Mouse (Mus musculus) left cerebral cortex, adult 9 months (tissue): ENCODE measurements around the gene Gabrb3.
A peak's percentile ranks its signal among the peaks of the same experiment; 100 is the strongest.

ENCODE experiments used
- DNase-seq, 2 experiments: peaks; one replicate each; pipeline ENCODE4 v3.0.0; 2022; ENCODE audit warnings: low spot score in 2 of 2

The Gabrb3 gene

GRCm38 (mm10) chr7:57419392-57419791 is at the start of gene Gabrb3:
Gene Gabrb3 (plus strand): TSS chr7:57419692.
- DNase-seq, result no peak

DNA sequence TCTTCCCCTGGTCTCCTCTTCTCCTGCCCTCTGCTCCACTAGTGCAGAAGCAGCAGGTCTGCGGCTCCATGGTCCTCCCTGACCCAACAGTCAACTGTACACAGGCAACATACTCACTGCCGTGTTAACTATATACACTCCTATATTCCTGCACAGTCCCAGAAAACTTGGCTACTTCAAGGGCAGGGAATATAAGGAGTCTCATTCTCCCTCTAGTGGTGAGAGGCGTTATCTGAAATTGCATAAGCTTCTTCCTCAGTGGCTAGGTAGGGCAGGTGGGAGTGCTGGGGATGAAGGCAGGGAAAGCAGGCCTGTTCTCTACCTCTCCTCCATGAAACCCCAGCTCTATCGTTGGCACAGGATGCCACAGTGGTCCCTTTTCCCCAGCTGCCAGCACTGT is 35.4 kb upstream of the Gabrb3 start:
- DNase-seq, result peak in 1 of 2 experiments; percentile 58

DNA sequence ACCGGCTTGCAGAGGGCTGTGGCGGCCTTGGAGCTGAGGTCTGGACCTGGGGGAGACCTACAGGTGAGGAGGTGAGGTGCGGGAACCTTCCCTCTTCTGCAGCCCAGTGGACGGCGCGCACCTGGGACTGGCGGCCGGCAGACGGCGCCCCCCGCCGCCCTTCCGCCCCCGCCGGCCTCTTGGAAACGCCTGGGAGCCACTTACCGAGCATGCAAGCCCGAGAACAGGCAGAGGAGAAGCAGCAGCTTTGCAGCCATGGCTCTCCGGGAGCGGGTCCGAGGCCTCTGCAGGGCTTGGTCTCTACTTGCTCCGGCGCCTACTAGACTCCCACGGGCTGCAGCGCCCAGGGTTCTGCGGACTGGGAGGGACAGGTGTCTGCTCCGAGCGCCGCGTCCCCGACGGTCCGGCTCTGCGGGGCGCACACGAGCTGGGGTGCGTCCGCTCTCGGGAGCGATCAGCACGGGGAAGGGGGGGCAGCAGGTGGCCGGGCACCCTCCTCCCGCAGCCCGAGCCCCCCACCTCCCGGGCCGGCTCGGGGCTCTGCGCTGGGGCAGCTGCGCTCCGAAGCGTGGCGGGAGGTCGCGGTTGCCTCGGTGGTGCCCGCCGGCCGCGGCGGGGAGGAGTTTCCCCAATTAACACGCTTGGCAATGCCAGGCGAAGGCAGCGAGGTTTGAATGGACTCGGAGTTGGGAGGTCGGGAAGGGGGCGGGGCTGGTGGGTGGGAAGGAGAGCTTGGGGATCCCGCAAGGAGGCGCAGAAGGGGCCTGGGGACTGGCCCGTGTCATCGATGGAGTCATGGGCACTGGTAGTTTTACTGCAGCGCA is 32.8 kb upstream of the Gabrb3 start, which contains the start of gene Gabrg3:
Gene Gabrg3 (minus strand): TSS at position 672 of the 824 bp plus-strand sequence.
- DNase-seq, result no peak

DNA sequence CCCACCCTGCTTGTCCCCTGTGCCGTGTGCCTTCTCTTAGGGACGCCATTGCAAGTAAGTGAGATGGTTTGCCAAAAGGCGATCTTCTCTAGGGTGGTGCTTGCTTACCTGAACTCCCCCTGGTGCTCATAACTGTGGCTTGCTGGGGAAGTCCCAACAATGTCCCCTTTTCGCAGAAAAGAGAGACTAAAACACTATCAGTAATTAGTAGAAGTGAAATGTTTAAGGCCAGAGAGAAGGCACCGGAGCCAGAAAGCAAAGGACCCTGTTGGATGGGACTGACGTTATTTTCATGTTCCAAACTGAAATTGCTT is 32.2 kb upstream of the Gabrb3 start:
- no peak for DNase-seq

GRCm38 (mm10) chr7:57390046-57390445 is 29.4 kb upstream of the Gabrb3 start:
- DNase-seq, result peak in 1 of 2 experiments; percentile 41

GRCm38 (mm10) chr7:57393551-57393950 is 25.9 kb upstream of the Gabrb3 start:
- DNase-seq, result no peak

GRCm38 (mm10) chr7:57411163-57411562 is 8.3 kb upstream of the Gabrb3 start:
- DNase-seq, result no peak

DNA sequence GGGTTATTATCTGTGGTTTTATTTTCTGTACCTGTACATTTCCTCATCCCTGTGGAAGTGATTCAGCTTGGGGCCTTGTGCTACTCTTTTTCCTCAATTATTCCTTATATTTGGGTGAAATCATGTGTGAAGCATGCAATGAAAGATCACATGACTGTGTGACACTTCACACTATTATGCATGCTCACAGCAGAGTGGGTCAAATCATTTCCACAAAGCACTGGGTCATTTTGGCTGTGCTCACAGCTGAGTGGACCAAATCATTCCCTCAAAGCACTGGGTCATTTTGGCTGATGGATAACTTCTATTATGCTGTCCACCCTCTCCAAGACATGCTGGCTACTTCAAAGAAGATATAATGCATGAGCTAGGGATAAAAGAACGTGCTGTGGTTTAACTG is 6.6 kb upstream of the Gabrb3 start:
- DNase-seq, result no peak

GRCm38 (mm10) chr7:57421044-57421443 is 1.6 kb downstream of the Gabrb3 start:
- DNase-seq, result no peak

DNA sequence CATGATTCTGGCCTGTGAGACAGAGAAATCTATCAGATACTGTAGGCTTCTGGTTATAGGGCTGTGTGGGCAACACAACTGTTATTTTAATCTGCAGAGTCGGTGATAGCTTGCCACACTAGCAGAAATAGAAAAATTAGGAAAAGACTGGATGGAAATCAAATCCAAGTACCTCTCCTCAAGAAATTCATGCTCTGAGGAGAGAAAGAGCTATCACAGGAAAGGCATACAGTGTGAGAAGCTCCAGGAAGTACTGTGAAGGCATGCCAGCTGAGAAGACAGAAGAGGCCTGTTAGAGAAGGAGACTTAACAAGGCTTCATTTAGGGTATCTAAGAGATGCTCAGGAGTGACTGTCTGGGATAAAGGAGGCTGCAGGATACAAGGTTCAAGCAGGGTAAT is 3.2 kb downstream of the Gabrb3 start:
- DNase-seq, result no peak

GRCm38 (mm10) chr7:57448239-57448638 is 28.7 kb downstream of the Gabrb3 start:
- no peak for DNase-seq

GRCm38 (mm10) chr7:57460354-57460753 is 40.9 kb downstream of the Gabrb3 start:
- DNase-seq, result no peak

DNA sequence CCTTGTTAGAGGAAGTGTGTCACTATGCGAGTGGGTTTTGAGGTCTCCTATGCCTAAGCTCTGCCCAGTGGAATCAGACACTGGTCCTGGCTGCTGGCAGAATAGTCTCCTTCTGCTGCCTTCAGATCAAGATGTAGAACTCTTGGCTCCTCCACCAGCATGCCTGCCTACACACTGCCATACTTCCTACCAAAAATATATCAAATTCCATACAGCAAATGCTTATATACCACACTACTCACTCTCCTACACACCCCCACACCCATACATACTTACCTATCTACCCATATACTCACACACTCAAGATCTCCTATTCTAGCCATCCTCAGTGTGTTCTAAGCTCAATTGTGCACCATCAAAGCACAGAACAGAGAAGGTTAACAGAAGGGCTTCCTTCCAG is 51.8 kb downstream of the Gabrb3 start:
- DNase-seq, result no peak

GRCm38 (mm10) chr7:57473811-57474525 is 54.5 kb downstream of the Gabrb3 start:
- DNase-seq, result peak; percentile 22 to 80

DNA sequence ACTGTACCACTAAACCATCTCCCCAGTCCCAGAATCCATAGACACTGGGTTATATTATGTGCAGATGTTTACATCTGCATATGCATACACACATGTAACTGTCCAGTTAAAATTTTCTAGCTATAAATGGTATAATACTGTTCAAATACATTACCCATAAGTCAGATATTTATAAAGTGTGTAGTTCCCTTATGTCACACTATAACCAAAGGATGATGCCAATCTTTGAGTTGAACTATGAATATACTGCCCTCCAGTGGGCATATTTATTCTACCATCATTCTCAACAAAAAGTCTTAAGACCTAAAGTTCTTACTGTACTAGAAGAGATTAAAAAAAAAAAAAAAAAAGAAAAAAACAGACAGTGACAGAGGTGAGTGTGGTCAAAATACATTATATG is 63.4 kb downstream of the Gabrb3 start:
- DNase-seq, result no peak

- no peak for DNase-seq
Measured at GRCm38 (mm10) chr7:57486907-57487306, 67.4 kb downstream of the Gabrb3 start.

DNA sequence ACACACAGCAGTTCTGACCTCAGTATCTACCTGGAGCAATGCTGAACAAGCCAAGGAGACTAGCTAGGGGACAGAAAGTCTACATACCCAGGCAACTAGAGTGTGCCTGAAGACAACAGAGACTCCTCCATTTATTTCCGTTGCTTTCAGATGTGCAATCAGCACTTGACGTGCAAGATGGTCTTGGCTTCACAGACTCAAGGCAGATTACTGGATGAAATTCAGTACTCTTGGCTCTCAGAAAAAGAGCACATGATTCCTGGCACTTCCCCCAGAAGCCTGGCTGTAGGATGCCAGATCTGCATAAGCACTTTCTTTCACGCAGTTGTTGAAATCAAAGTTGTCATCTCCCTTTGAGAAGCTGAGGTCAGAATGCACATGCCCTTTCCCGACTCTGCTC is 72.3 kb downstream of the Gabrb3 start:
- DNase-seq, result peak in 1 of 2 experiments; percentile 49

GRCm38 (mm10) chr7:57502809-57503208 is 83.3 kb downstream of the Gabrb3 start:
- DNase-seq, result no peak

DNA sequence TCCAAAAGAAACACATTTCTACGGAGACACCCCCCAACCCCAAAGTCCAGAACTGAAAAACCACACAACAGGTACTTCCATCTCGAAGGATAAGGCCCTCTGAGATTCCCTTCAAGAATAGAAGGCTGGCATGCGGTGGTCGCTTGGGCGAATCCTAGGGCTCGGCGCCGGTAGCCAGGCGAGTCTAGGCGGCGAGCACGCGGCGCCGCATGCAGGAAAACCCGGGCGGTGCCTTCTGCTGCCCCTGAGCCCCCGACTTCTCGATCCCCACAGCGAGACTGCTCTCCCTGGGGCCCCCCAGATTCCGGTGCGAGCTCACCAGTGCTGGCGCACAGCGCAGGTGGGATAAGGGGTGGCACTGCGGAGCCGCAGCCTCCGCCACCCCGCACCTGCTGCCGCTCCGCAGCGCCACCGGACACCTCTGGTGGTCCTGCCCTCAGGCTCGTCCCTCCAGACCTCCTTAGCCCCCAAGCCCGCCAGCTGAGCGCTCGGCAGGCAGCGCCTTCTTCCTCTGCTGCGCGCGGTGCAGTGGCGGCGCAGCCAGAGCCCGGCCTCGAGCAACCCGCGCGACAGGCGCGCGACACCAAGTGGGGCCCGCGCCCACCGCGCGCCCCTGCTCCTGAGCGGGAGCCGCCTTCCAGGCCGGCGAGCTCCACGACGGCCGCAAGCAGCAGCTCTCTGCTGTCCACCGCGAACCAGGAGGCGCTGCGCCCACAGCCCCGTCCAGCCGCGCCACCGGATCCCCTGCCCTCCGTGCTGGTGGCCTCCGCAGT is 89.6 kb downstream of the Gabrb3 start:
- no peak for DNase-seq

- DNase-seq, result peak in 1 of 2 experiments; percentile 71
Measured at GRCm38 (mm10) chr7:57509681-57510141, 90.2 kb downstream of the Gabrb3 start, which contains the start of gene Gabra5. Gene Gabra5 (minus strand): TSS chr7:57510059.

DNA sequence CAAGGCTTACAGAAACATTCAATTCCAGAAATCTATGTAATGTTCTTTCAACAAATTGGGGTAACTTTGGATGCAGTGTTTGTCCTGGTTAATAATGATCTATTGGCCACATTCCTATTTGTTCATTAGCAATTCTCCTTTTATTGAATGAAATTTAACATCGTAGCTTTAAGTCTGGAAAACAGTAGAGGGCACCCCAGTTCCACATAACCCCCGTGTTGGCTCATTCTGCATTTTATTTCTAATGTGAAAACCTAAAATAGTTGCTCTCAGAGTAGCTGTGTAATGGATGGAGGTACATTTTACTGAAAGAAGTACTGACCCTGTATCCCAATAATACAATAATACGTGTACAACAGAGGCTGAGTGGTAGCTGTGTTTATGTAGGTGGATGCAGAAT is 93.5 kb downstream of the Gabrb3 start:
- peak in 1 of 2 experiments; percentile 60 for DNase-seq

DNA sequence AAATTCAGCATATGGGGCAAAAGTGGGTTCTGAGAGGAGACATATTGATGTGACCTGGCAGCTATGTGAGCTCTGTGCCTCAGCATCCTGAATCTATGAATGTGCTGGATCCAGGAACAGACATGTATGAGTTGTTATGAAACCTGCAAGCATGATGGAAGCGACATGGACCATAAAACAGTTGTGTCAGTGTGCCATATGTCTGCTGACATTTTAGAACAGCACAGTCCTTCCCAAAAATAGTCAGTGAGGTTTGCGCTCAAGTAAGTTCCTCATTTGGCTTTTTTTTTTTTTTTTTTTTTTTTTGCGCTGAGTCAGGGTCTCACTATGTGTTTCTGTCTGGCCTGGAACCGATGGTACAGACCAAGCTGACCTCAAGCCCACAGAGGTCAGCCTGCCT is 110.0 kb downstream of the Gabrb3 start:
- DNase-seq, result no peak
